Mouse (Mus musculus) CH12.LX (cell line): ENCODE results near the gene Mzt1. TPM values are rescaled to one million over a fixed set of nuclear protein-coding genes. Genes with fewer than 3 reads are reported as not detected.

ENCODE experiments used
- DNase-seq: peaks from one replicate; pipeline ENCODE4 v3.0.0-alpha.2; 2013; ENCODE audit errors: extremely low read depth
- H3K27ac ChIP-seq: 2 replicates; pipeline ENCODE4 v1.5.1; 2012; ENCODE audit warnings: low read depth, mild to moderate bottlenecking, control low read depth, moderate library complexity; ENCODE audit not compliant: insufficient read depth
- H3K27me3 ChIP-seq: replicated peaks from 2 replicates; pipeline ENCODE3; 2012; ENCODE audit warnings: inconsistent platforms
- H3K36me3 ChIP-seq, 2 experiments: replicated peaks in 1 of 2; 2 replicates each; pipeline versions ENCODE3 to v1.6.1; 2012; ENCODE audit warnings: inconsistent platforms in 1 of 2, low read length in 1 of 2, mild to moderate bottlenecking in 1 of 2, mixed read lengths in 1 of 2, moderate library complexity in 1 of 2; ENCODE audit not compliant: control insufficient read depth in 1 of 2, insufficient read depth in 1 of 2
- H3K4me1 ChIP-seq, 2 experiments: 2 replicates each; pipeline ENCODE4 v1.6.1; 2012; ENCODE audit warnings: inconsistent platforms in 1 of 2, moderate library complexity in 1 of 2; ENCODE audit not compliant: insufficient read depth in 2 of 2, control insufficient read depth in 1 of 2
- H3K4me2 ChIP-seq: 2 replicates; pipeline ENCODE4 v1.6.1; 2012; ENCODE audit warnings: low read depth, mild to moderate bottlenecking, control low read depth; ENCODE audit not compliant: poor library complexity, insufficient read depth, severe bottlenecking
- H3K4me3 ChIP-seq, 3 experiments: fragments of 150-350 bp in 1 of 3; sonication (generic) in 1 of 3; replicated peaks in 1 of 3; 2 replicates each; pipeline versions ENCODE3 to v1.5.1; 2011 to 2012; ENCODE audit warnings: low read depth in 2 of 3, low read length in 2 of 3, mild to moderate bottlenecking in 2 of 3, moderate library complexity in 2 of 3, control low read depth in 1 of 3, improper control_type of control experiment in 1 of 3, inconsistent platforms in 1 of 3, mixed read lengths in 1 of 3; ENCODE audit not compliant: poor library complexity in 1 of 3
- H3K79me2 ChIP-seq: replicated peaks from 2 replicates; pipeline ENCODE4 v1.6.1; 2012; ENCODE audit warnings: mild to moderate bottlenecking, moderate library complexity; ENCODE audit not compliant: control insufficient read depth, poor library complexity, insufficient read depth, severe bottlenecking; ENCODE audit errors: extremely low read depth
- H3K9ac ChIP-seq: 2 replicates; pipeline ENCODE4 v1.6.1; 2012; ENCODE audit warnings: low read depth, mild to moderate bottlenecking, control low read depth, moderate library complexity; ENCODE audit not compliant: insufficient read depth
- H3K9me3 ChIP-seq: replicated peaks from 2 replicates; pipeline ENCODE3; 2012; ENCODE audit warnings: low read length, inconsistent platforms, mixed read lengths
- BHLHE40 ChIP-seq: IDR thresholded peaks from 2 replicates; pipeline ENCODE4 v1.6.1; 2011; ENCODE audit warnings: mild to moderate bottlenecking, low read depth, low read length, improper control_type of control experiment
- CHD1 ChIP-seq: IDR thresholded peaks from 2 replicates; pipeline ENCODE4 v1.6.1; 2012; ENCODE audit warnings: low read depth, low read length, improper control_type of control experiment, inconsistent platforms
- ELF1 ChIP-seq: IDR thresholded peaks from 2 replicates; pipeline ENCODE4 v1.6.1; 2014; ENCODE audit warnings: low read depth, mild to moderate bottlenecking, inconsistent platforms, low read length, improper control_type of control experiment
- EP300 ChIP-seq: IDR thresholded peaks from 2 replicates; pipeline ENCODE4 v1.6.1; 2011; ENCODE audit warnings: low read length, improper control_type of control experiment
- JUN ChIP-seq: IDR thresholded peaks from 2 replicates; pipeline ENCODE4 v1.6.1; 2011; ENCODE audit warnings: low read depth, mild to moderate bottlenecking, low read length, improper control_type of control experiment, moderate library complexity; ENCODE audit not compliant: insufficient read depth
- JUND ChIP-seq: conservative IDR thresholded peaks from 2 replicates; pipeline ENCODE4 v1.6.1; 2011; ENCODE audit warnings: low read depth, low read length, improper control_type of control experiment
- KAT2A ChIP-seq: IDR thresholded peaks from 2 replicates; pipeline ENCODE4 v1.6.1; 2012; ENCODE audit warnings: low read length, improper control_type of control experiment, inconsistent platforms; ENCODE audit not compliant: insufficient replicate concordance
- MAFK ChIP-seq: IDR thresholded peaks from 2 replicates; pipeline ENCODE4 v1.6.1; 2011; ENCODE audit warnings: low read length, improper control_type of control experiment; ENCODE audit not compliant: insufficient replicate concordance
- MAZ ChIP-seq: IDR thresholded peaks from 2 replicates; pipeline ENCODE4 v1.6.1; 2012; ENCODE audit warnings: low read depth, mild to moderate bottlenecking, inconsistent platforms, low read length, improper control_type of control experiment, moderate library complexity
- MEF2A ChIP-seq: IDR thresholded peaks from 2 replicates; pipeline ENCODE4 v1.6.1; 2014; ENCODE audit warnings: low read depth, mild to moderate bottlenecking, inconsistent platforms, low read length, improper control_type of control experiment, borderline replicate concordance
- MXI1 ChIP-seq: IDR thresholded peaks from 2 replicates; pipeline ENCODE4 v1.6.1; 2011; ENCODE audit warnings: mild to moderate bottlenecking, low read depth, low read length, improper control_type of control experiment
- MYC ChIP-seq: IDR thresholded peaks from 2 replicates; pipeline ENCODE4 v1.6.1; 2011; ENCODE audit warnings: low read depth, mild to moderate bottlenecking, improper control_type of control experiment, low read length
- NELFE ChIP-seq: IDR thresholded peaks from 2 replicates; pipeline ENCODE4 v1.6.1; 2011; ENCODE audit warnings: low read depth, low read length, improper control_type of control experiment
- POLR2AphosphoS2 ChIP-seq: IDR thresholded peaks from 2 replicates; pipeline ENCODE4 v1.6.1; 2011; ENCODE audit warnings: low read depth, low read length, improper control_type of control experiment
- TBP ChIP-seq: conservative IDR thresholded peaks from 2 replicates; pipeline ENCODE4 v1.6.1; 2011; ENCODE audit warnings: low read depth, low read length, improper control_type of control experiment
- TCF12 ChIP-seq: IDR thresholded peaks from 2 replicates; pipeline ENCODE4 v1.6.1; 2014; ENCODE audit warnings: low read depth, mild to moderate bottlenecking, inconsistent platforms, low read length, improper control_type of control experiment
- ZKSCAN1 ChIP-seq: IDR thresholded peaks from 2 replicates; pipeline ENCODE4 v1.6.1; 2012; ENCODE audit warnings: low read depth, inconsistent platforms, low read length, improper control_type of control experiment, borderline replicate concordance
- dilution Hi-C: fragments of 300-500 bp; cut with MboI; formaldehyde crosslinking; loops from 2 replicates; pipeline ENCODE4 v1.14.3; 2020; ENCODE audit warnings: low sequenced_read_pairs; ENCODE audit not compliant: extremely low pct_unique_long_range_greater_than_20kb, extremely low pct_ligation_motif_present
- in situ Hi-C: fragments of 300-500 bp; cut with MboI; formaldehyde crosslinking; loops from 3 replicates; pipeline ENCODE4 v1.14.3; 2019; ENCODE audit warnings: low sequenced_read_pairs, low pct_ligation_motif_present, low pct_unique_long_range_greater_than_20kb, mixed read lengths
- polyA plus RNA-seq: library from polyadenylated mRNA; unstranded; fragments of >175 nt; gene quantifications from 2 replicates; pipeline ENCODE4 v1.2.1, GENCODE M21; 2012; ENCODE audit warnings: low read depth; ENCODE audit not compliant: insufficient read length
- total RNA-seq, 2 experiments: library from RNA; depleted of rRNA; stranded (reverse); fragments of 300-350 nt in 1 of 2; fragments of >200 nt in 1 of 2; gene quantifications; 2 replicates each; pipeline ENCODE4 v1.2.3; 2012 to 2014

Gene Mzt1
- total and polyA plus RNA-seq, 3 experiments: 26.2 to 127 (median 41.0) TPM

DNA sequence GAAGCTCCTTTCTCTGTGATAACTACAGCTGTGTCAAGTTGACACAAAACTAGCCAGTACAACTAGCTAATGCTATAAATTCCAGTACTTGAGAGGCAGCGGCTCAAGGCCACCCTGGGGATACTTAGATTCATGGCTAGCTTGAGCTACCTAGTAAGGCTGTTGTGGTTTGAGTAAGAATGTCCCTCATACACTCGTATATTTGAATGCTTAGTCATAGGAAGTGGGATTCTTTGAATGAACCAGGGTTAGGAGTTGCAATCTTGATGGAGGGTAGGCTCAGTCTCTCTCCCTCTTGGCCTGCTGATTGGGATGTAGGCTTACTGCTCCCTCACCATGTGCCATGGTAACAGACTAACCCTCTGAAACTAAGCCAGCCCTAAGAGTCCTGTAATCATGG is 17.2 kb upstream of the Mzt1 start:
- H3K27me3 ChIP-seq: no peaks in the 10 kb centered on the region
- dilution Hi-C loops: no loop called here
- H3K9ac ChIP-seq: no peak overlapping the region
- no peaks in the 10 kb centered on the region for H3K4me1 ChIP-seq
- peaks cover 42 to 68% of the 10 kb centered on the region in 2 experiments for H3K36me3 ChIP-seq
- TF ChIP-seq MYC: no peak
- no peak for TF ChIP-seq NELFE
- no peak for TF ChIP-seq CHD1
- no peak for TF ChIP-seq BHLHE40
- no peaks in the 10 kb centered on the region; the same call in 1 of the 2 replicates for H3K79me2 ChIP-seq
- no peak for DNase-seq
- in situ Hi-C loops: no loop called here
- H3K4me3 ChIP-seq: no peak overlapping the region
- no peak overlapping the region for H3K4me2 ChIP-seq
- no peak overlapping the region for H3K27ac ChIP-seq
- no peaks in the 10 kb centered on the region for H3K9me3 ChIP-seq

DNA sequence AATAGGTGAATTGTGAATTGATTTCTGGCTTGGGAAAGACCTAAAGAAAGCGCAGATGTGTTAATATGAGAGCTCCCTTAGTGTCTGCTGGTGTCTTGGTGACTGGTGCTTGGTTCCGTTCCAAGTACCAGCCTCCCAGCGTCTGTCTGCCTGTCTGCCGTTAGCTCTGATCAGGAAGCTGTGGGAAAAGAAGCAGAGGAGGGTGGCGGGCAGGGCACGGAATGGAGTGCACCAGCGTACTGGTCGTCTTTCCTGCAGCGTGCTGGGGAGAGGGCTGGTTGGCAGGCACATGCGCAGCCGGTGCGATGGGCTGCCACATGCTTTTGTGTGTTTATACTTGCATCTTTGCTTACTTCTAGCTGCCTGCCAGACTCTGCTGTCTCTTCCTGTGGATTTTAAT is 14.7 kb upstream of the Mzt1 start:
- dilution Hi-C loops (no loop called here), in situ Hi-C loops (no loop called here)
- H3K9me3 ChIP-seq: no peaks in the 10 kb centered on the region
- H3K27ac ChIP-seq: no peak overlapping the region
- H3K27me3 ChIP-seq: no peaks in the 10 kb centered on the region
- H3K4me3 ChIP-seq: no peak overlapping the region
- TF ChIP-seq MEF2A (no peak), MAFK (no peak), JUN (no peak), TCF12 (no peak), KAT2A (no peak), ELF1 (no peak), TBP (no peak), MXI1 (no peak), MAZ (no peak), ZKSCAN1 (no peak), JUND (no peak), EP300 (no peak), POLR2AphosphoS2 (no peak)
- H3K9ac ChIP-seq: no peak overlapping the region
- DNase-seq: no peak
- H3K4me2 ChIP-seq: no peak overlapping the region
- H3K4me1 ChIP-seq: no peaks in the 10 kb centered on the region
- peaks cover 51 to 70% of the 10 kb centered on the region in 2 experiments for H3K36me3 ChIP-seq
- no peaks in the 10 kb centered on the region; the same call in 1 of the 2 replicates for H3K79me2 ChIP-seq
